Mouse (Mus musculus): Measurements from ENCODE around the gene Malrd1.

GRCm38 (mm10) chr2:15784818-15785217, 258.5 kb downstream of the Malrd1 start:
- TF ChIP-seq CTCF (IDR thresholded peaks at IDR 0.05; ENCODE audit: low read depth) (no peak), EP300 (optimal IDR thresholded peaks at IDR 0.05) (no peak)
